Mouse (Mus musculus): Measurements from ENCODE around the gene Arhgdig. TPM values are rescaled to one million over a fixed set of nuclear protein-coding genes. Genes with fewer than 3 reads are reported as not detected.

The Arhgdig gene
- total RNA-seq, 1 experiment: 15.0 TPM

DNA sequence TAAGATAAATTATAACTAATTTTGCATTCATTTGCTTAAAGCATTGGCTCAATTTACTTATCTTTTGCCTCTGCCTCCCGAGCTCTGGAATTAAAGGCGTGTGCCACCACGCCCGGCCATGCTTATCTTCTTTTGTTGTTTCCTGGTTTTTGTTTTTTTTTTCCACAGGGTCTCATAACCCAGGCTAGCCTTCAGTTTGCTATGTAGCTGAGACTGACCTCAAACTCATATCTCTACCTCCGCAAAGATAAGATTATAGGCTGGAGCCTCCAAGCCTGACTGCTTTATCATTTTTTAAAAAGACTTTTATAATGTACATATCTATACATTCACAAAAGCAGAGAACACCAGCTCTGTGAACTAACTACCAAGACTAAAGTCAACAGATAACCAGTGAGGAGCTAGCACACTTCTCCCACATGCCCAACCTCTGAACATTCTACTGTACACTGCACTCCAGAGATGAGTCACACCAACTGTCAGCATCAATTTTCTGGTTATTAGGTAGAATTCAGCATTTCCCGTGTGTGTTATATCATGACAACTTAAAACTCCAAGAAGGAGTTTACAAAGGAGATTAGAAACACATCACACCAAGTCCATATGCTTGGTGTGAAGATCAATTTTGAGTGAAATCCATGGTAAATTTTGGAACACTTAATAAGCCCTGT, 32.7 kb upstream of the Arhgdig start:
- no peak overlapping the region for H3K27ac ChIP-seq (ENCODE audit: insufficient read depth, low read depth, low read length, poor library complexity, severe bottlenecking)
- H3K36me3 ChIP-seq (ENCODE audit: control insufficient read depth, insufficient read depth, low read length, poor library complexity, severe bottlenecking): no peaks in the 10 kb centered on the region
- peaks cover 4% of the 10 kb centered on the region in 2 experiments; a peak in 2 of 4 replicates for H3K4me1 ChIP-seq (ENCODE audit: control insufficient read depth in 2 of 2, insufficient read depth in 2 of 2, low read length in 2 of 2, poor library complexity in 1 of 2)
- H3K4me3 ChIP-seq (ENCODE audit: insufficient read depth in 1 of 2, low read depth in 1 of 2, low read length in 2 of 2, poor library complexity in 1 of 2, severe bottlenecking in 1 of 2): no peak overlapping the region
- H3K9me3 ChIP-seq (ENCODE audit: control insufficient read depth, insufficient read depth, low read depth, low read length): no peaks in the 10 kb centered on the region
- in situ Hi-C loops (cut with MboI; ENCODE audit: low sequenced_read_pairs in 2 of 2, unreplicated experiment in 2 of 2): no loop called here
- TF ChIP-seq MAFK (IDR thresholded peaks at IDR 0.05; ENCODE audit: insufficient read depth, low read depth, low read length) (no peak), HCFC1 (IDR thresholded peaks at IDR 0.05; ENCODE audit: borderline replicate concordance, insufficient read depth, low read length) (no peak), CHD2 (IDR thresholded peaks at IDR 0.05; ENCODE audit: low read depth, low read length) (no peak), ZC3H11A (IDR thresholded peaks at IDR 0.05; ENCODE audit: borderline replicate concordance, low read depth, low read length) (no peak), ZNF384 (IDR thresholded peaks at IDR 0.05; ENCODE audit: low read depth, low read length) (0 out of 2 replicates have a peak, but pooled peaks have one; percentile 13)
- no peak for DNase-seq (ENCODE audit: low read depth, low spot score)
- no peak overlapping the region for H3K9ac ChIP-seq (ENCODE audit: insufficient read depth, low read depth, low read length, poor library complexity, severe bottlenecking)

DNA sequence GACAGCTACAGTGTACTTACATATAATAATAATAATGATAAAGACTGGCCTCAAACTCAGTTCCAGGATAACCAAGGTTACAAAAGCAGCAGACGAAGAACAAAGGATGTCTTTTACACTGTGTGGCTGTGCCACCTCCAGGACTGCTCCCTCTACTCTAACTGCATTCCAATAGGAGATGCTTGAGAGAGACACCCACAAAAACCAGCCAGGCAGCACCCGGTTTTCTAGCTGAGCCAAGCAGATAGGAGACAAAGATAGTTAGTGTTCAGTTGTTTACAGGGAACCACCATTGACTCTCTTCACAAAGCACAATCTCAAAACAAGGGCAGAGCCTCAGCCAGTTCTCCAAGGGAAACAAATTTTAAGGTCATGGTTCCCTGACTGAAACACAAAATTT, 32.0 kb upstream of the Arhgdig start:
- no peaks in the 10 kb centered on the region for H3K9me3 ChIP-seq (ENCODE audit: control insufficient read depth, insufficient read depth, low read depth, low read length)
- no peak for DNase-seq (ENCODE audit: low read depth, low spot score)
- peaks cover 4% of the 10 kb centered on the region in 2 experiments; a peak in 2 of 4 replicates for H3K4me1 ChIP-seq (ENCODE audit: control insufficient read depth in 2 of 2, insufficient read depth in 2 of 2, low read length in 2 of 2, poor library complexity in 1 of 2)
- H3K9ac ChIP-seq (ENCODE audit: insufficient read depth, low read depth, low read length, poor library complexity, severe bottlenecking): no peak overlapping the region
- TF ChIP-seq HCFC1 (IDR thresholded peaks at IDR 0.05; ENCODE audit: borderline replicate concordance, insufficient read depth, low read length) (no peak), CHD2 (IDR thresholded peaks at IDR 0.05; ENCODE audit: low read depth, low read length) (no peak), ZC3H11A (IDR thresholded peaks at IDR 0.05; ENCODE audit: borderline replicate concordance, low read depth, low read length) (no peak), ZNF384 (IDR thresholded peaks at IDR 0.05; ENCODE audit: low read depth, low read length) (no peak), MAFK (IDR thresholded peaks at IDR 0.05; ENCODE audit: insufficient read depth, low read depth, low read length) (no peak)
- no peak overlapping the region for H3K27ac ChIP-seq (ENCODE audit: insufficient read depth, low read depth, low read length, poor library complexity, severe bottlenecking)
- H3K4me3 ChIP-seq (ENCODE audit: insufficient read depth in 1 of 2, low read depth in 1 of 2, low read length in 2 of 2, poor library complexity in 1 of 2, severe bottlenecking in 1 of 2): no peak overlapping the region
- in situ Hi-C loops (cut with MboI; ENCODE audit: low sequenced_read_pairs in 2 of 2, unreplicated experiment in 2 of 2): no loop called here
- H3K36me3 ChIP-seq (ENCODE audit: control insufficient read depth, insufficient read depth, low read length, poor library complexity, severe bottlenecking): no peaks in the 10 kb centered on the region

DNA sequence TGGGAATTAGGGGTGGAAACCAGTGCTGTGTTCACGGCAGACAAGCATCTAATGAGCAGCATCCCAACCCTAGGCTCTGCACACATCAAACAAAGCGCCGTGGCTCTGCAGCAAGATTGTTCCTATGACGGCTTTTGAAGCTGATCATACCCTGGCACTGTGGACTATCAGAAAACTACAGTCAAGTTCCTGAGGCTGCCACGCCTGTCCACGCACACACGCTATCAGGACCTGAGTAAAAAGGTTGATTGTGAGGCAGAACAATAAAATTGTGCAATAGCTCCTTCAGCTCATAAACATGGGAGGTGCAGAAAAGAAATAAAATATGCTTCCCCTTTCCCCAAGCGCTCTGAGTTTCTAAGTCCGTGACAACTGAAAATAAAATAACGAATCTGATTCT, 30.1 kb upstream of the Arhgdig start:
- Histone ChIP-seq H3K4me3 (ENCODE audit: insufficient read depth in 1 of 2, low read depth in 1 of 2, low read length in 2 of 2, poor library complexity in 1 of 2, severe bottlenecking in 1 of 2) (no peak overlapping the region), H3K4me1 (ENCODE audit: control insufficient read depth in 2 of 2, insufficient read depth in 2 of 2, low read length in 2 of 2, poor library complexity in 1 of 2) (peaks cover 4% of the 10 kb centered on the region in 2 experiments; a peak in 2 of 4 replicates), H3K36me3 (ENCODE audit: control insufficient read depth, insufficient read depth, low read length, poor library complexity, severe bottlenecking) (no peaks in the 10 kb centered on the region), H3K9me3 (ENCODE audit: control insufficient read depth, insufficient read depth, low read depth, low read length) (no peaks in the 10 kb centered on the region), H3K9ac (ENCODE audit: insufficient read depth, low read depth, low read length, poor library complexity, severe bottlenecking) (no peak overlapping the region), H3K27ac (ENCODE audit: insufficient read depth, low read depth, low read length, poor library complexity, severe bottlenecking) (no peak overlapping the region)
- no peak for TF ChIP-seq MAFK (IDR thresholded peaks at IDR 0.05; ENCODE audit: insufficient read depth, low read depth, low read length)
- TF ChIP-seq ZNF384 (IDR thresholded peaks at IDR 0.05; ENCODE audit: low read depth, low read length): no peak
- TF ChIP-seq CHD2 (IDR thresholded peaks at IDR 0.05; ENCODE audit: low read depth, low read length): no peak
- TF ChIP-seq ZC3H11A (IDR thresholded peaks at IDR 0.05; ENCODE audit: borderline replicate concordance, low read depth, low read length): no peak
- no peak for TF ChIP-seq HCFC1 (IDR thresholded peaks at IDR 0.05; ENCODE audit: borderline replicate concordance, insufficient read depth, low read length)
- in situ Hi-C loops (cut with MboI; ENCODE audit: low sequenced_read_pairs in 2 of 2, unreplicated experiment in 2 of 2): no loop called here
- no peak for DNase-seq (ENCODE audit: low read depth, low spot score)

DNA sequence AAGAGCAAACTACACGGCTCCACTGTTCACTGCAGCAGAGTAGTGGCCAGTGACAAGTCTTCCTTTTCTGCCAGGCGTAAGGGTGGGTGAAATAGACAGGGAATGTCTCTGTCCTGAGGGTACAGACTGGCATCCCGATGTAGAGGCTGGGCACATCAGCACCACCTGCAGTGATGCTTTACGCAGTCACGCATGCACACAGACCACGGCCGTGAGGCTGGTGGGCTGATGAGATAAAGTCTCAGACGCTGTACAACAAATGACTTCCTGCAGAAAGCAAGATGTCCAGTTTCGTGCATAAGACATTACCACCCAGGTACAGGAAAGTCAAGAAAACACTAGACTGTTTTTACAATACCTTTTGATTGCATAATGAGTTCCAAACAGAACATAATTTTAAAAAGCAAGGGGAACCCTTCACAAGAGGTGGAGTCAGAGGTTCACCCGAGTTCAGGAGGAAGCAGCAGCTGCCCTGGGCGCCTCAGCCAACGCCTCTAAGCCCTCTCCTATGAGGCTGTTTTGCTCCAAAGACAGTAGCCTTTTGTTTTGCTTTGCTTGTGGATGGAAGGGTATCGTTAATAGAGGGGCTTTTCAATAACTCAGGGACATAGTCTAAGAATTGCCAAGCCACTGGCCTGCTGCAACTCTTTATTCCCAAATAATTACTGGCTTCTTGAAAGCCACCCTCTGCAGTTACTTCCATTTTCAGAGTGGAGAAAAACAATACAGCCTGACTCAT, 27.7 kb upstream of the Arhgdig start:
- peaks cover 0 to 3% of the 10 kb centered on the region in 2 experiments; a peak in 2 of 4 replicates for H3K4me1 ChIP-seq (ENCODE audit: control insufficient read depth in 2 of 2, insufficient read depth in 2 of 2, low read length in 2 of 2, poor library complexity in 1 of 2)
- no peaks in the 10 kb centered on the region for H3K36me3 ChIP-seq (ENCODE audit: control insufficient read depth, insufficient read depth, low read length, poor library complexity, severe bottlenecking)
- H3K9ac ChIP-seq (ENCODE audit: insufficient read depth, low read depth, low read length, poor library complexity, severe bottlenecking): no peak overlapping the region
- H3K9me3 ChIP-seq (ENCODE audit: control insufficient read depth, insufficient read depth, low read depth, low read length): no peaks in the 10 kb centered on the region
- no peak overlapping the region; the same call in 1 of the 2 replicates for H3K27ac ChIP-seq (ENCODE audit: insufficient read depth, low read depth, low read length, poor library complexity, severe bottlenecking)
- in situ Hi-C loops (cut with MboI; ENCODE audit: low sequenced_read_pairs in 2 of 2, unreplicated experiment in 2 of 2): no loop called here
- no peak for DNase-seq (ENCODE audit: low read depth, low spot score)
- TF ChIP-seq HCFC1 (IDR thresholded peaks at IDR 0.05; ENCODE audit: borderline replicate concordance, insufficient read depth, low read length) (no peak), ZC3H11A (IDR thresholded peaks at IDR 0.05; ENCODE audit: borderline replicate concordance, low read depth, low read length) (no peak), CHD2 (IDR thresholded peaks at IDR 0.05; ENCODE audit: low read depth, low read length) (no peak), MAFK (IDR thresholded peaks at IDR 0.05; ENCODE audit: insufficient read depth, low read depth, low read length) (no peak), ZNF384 (IDR thresholded peaks at IDR 0.05; ENCODE audit: low read depth, low read length) (no peak)
- no peak overlapping the region for H3K4me3 ChIP-seq (ENCODE audit: insufficient read depth in 1 of 2, low read depth in 1 of 2, low read length in 2 of 2, poor library complexity in 1 of 2, severe bottlenecking in 1 of 2)

Measured in ES-E14 (cell line).